Mouse (Mus musculus) testis, adult 2 months (tissue): ENCODE measurements around the gene BC035044.

Experiments used
- CTCF ChIP-seq: fragments of 200-500 bp; IDR thresholded peaks from 2 replicates; pipeline ENCODE4 v1.5.1; 2012; ENCODE audit warnings: low read depth, mild to moderate bottlenecking, inconsistent platforms, low read length, moderate library complexity; ENCODE audit not compliant: control insufficient read depth, insufficient read depth, insufficient replicate concordance
- POLR2A ChIP-seq: fragments of 200-500 bp; IDR thresholded peaks from 2 replicates; pipeline ENCODE4 v1.6.1; 2012; ENCODE audit warnings: low read depth, mild to moderate bottlenecking, inconsistent platforms, low read length, moderate library complexity; ENCODE audit not compliant: control insufficient read depth

- no peak for TF ChIP-seq POLR2A
- no peak for TF ChIP-seq CTCF
Measured at GRCm38 (mm10) chr6:128917322-128917721, 26.4 kb upstream of the BC035044 start.
